Mouse (Mus musculus): ENCODE measurements at regions not wholly inside any gene's neighbourhood (a gene's known extent, or its start where the extent isn't known, plus 50 kb on each side); places are given as distances from the start of the nearest gene placed in this dataset.

DNA sequence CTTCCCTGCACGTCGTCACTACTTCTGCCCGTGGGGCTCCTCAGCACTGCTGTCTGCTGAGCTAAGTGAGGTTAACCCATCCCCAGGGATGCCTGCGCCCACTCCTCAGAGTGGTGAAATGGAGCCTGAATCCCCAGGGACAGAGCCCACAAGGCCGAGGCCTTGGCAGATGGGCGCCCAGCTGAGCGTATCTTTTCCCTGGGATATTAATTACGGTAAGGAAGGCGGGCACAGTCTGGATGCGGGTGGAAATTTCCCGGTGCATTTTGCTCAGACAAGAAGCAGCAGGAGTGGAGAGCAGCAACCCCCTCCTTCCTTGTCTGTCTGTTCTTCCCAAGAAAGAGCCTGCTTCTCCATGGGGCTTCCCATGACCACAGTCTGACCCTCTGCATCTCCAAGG, 408.7 kb downstream of the Ptpru start:
- Histone ChIP-seq H3K4me1 (ENCODE audit: control insufficient read depth, insufficient read depth, low read length) (no peaks in the 10 kb centered on the region), H3K4me3 (ENCODE audit: low read depth, low read length) (no peak overlapping the region), H3K27me3 (ENCODE audit: control insufficient read depth, insufficient read depth, low read length, poor library complexity, severe bottlenecking) (no peaks in the 10 kb centered on the region), H3K9me3 (replicated peaks; ENCODE audit: control insufficient read depth, insufficient read depth, low read length, poor library complexity, severe bottlenecking) (no peaks in the 10 kb centered on the region), H3K27ac (ENCODE audit: insufficient read depth, low read length) (no peak overlapping the region), H3K9ac (ENCODE audit: low read depth, poor library complexity, severe bottlenecking) (no peak overlapping the region), H3K36me3 (ENCODE audit: control insufficient read depth, insufficient read depth, low read length, poor library complexity, severe bottlenecking) (no peaks in the 10 kb centered on the region)
- TF ChIP-seq EP300 (IDR thresholded peaks at IDR 0.05; ENCODE audit: insufficient read depth, low read depth, low read length) (no peak), CTCF (IDR thresholded peaks at IDR 0.05; ENCODE audit: low read depth, low read length) (no peak), POLR2A (IDR thresholded peaks at IDR 0.05; ENCODE audit: insufficient read depth, low read length) (no peak)

DNA sequence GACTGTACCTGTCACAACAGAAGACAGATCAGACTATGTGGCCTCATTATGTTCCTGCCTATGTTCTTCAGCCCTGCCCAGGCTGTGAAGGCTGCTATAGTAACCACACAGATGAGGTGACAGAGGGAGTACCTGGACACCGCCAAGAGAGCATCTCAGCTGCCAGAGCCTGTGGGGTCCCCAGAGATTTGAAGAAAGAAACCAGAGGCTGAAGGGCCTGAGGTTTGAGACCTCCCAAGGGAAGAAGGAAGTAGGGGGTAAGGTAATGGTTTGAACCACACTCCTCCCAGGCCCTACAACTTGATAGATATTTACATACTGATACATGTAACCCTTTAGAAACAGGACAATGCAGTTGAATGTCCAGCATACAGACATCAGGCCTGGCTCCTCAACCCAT, 407.7 kb downstream of the Ptpru start:
- Histone ChIP-seq H3K9me3 (replicated peaks; ENCODE audit: control insufficient read depth, insufficient read depth, low read length, poor library complexity, severe bottlenecking) (no peaks in the 10 kb centered on the region), H3K27ac (ENCODE audit: insufficient read depth, low read length) (no peak overlapping the region), H3K9ac (ENCODE audit: low read depth, poor library complexity, severe bottlenecking) (no peak overlapping the region), H3K4me3 (ENCODE audit: low read depth, low read length) (no peak overlapping the region), H3K36me3 (ENCODE audit: control insufficient read depth, insufficient read depth, low read length, poor library complexity, severe bottlenecking) (no peaks in the 10 kb centered on the region), H3K27me3 (ENCODE audit: control insufficient read depth, insufficient read depth, low read length, poor library complexity, severe bottlenecking) (no peaks in the 10 kb centered on the region), H3K4me1 (ENCODE audit: control insufficient read depth, insufficient read depth, low read length) (no peaks in the 10 kb centered on the region)
- TF ChIP-seq CTCF (IDR thresholded peaks at IDR 0.05; ENCODE audit: low read depth, low read length) (no peak), POLR2A (IDR thresholded peaks at IDR 0.05; ENCODE audit: insufficient read depth, low read length) (no peak), EP300 (IDR thresholded peaks at IDR 0.05; ENCODE audit: insufficient read depth, low read depth, low read length) (no peak)

DNA sequence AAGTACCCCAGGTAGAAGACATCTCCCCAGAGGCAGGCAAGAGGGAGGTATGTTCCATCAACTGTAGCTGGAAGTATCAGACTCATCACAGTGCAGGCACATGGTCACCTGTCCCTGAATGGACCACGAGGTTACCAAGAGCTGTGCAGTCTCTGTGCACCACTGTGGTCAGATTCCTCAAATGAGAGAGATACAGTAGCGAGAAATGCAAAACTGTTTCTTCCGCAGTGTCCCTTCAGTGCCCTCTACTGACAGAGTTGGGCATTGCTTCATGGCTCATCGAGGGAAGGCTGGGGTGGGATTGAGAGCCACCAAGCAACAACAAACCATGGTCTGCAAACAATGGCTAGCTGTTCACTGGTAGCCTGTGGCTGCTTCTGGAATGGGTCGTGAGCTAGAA, 406.9 kb downstream of the Ptpru start:
- H3K4me1 ChIP-seq (ENCODE audit: control insufficient read depth, insufficient read depth, low read length), result no peaks in the 10 kb centered on the region
- H3K4me3 ChIP-seq (ENCODE audit: low read depth, low read length), result no peak overlapping the region
- TF ChIP-seq EP300 (IDR thresholded peaks at IDR 0.05; ENCODE audit: insufficient read depth, low read depth, low read length) (no peak), CTCF (IDR thresholded peaks at IDR 0.05; ENCODE audit: low read depth, low read length) (peak; percentile 71)
- no peak overlapping the region for H3K9ac ChIP-seq (ENCODE audit: low read depth, poor library complexity, severe bottlenecking)
- no peaks in the 10 kb centered on the region for H3K9me3 ChIP-seq (replicated peaks; ENCODE audit: control insufficient read depth, insufficient read depth, low read length, poor library complexity, severe bottlenecking)
- H3K27ac ChIP-seq (ENCODE audit: insufficient read depth, low read length), result no peak overlapping the region
- no peaks in the 10 kb centered on the region for H3K36me3 ChIP-seq (ENCODE audit: control insufficient read depth, insufficient read depth, low read length, poor library complexity, severe bottlenecking)
- no peaks in the 10 kb centered on the region for H3K27me3 ChIP-seq (ENCODE audit: control insufficient read depth, insufficient read depth, low read length, poor library complexity, severe bottlenecking)

DNA sequence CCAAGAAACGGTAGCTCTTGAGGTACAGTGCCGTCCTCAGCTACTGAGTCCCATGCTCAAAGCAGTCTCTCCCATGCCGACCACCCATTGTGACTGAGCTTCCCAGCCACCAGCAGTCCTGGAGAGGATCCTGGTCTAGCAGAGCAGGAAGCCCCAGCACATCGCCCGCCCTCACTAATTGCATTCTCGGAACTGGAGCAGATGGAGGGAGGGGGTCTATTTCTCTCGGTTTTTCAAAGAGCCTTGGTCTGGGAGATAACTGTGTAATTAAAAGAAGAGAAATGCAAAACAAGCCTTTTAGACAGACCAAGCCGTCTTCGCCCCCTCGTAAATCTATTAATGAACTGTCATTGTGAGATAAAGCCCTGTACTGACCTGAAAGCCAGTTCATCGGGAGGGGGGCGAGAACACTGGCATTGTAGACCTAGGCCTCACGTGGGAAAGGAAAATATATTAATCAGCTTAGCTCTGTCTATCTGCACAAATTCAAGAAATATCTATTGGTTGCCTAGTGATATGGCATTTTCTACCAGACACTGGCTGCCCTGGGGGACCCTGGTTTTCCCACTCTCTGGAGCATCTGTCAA, 405.4 kb downstream of the Ptpru start:
- Histone ChIP-seq H3K36me3 (ENCODE audit: control insufficient read depth, insufficient read depth, low read length, poor library complexity, severe bottlenecking) (no peaks in the 10 kb centered on the region), H3K4me3 (ENCODE audit: low read depth, low read length) (no peak overlapping the region), H3K9ac (ENCODE audit: low read depth, poor library complexity, severe bottlenecking) (no peak overlapping the region), H3K27me3 (ENCODE audit: control insufficient read depth, insufficient read depth, low read length, poor library complexity, severe bottlenecking) (no peaks in the 10 kb centered on the region), H3K27ac (ENCODE audit: insufficient read depth, low read length) (no peak overlapping the region), H3K9me3 (replicated peaks; ENCODE audit: control insufficient read depth, insufficient read depth, low read length, poor library complexity, severe bottlenecking) (no peaks in the 10 kb centered on the region), H3K4me1 (ENCODE audit: control insufficient read depth, insufficient read depth, low read length) (no peaks in the 10 kb centered on the region)
- TF ChIP-seq POLR2A (IDR thresholded peaks at IDR 0.05; ENCODE audit: insufficient read depth, low read length) (no peak), EP300 (IDR thresholded peaks at IDR 0.05; ENCODE audit: insufficient read depth, low read depth, low read length) (no peak), CTCF (IDR thresholded peaks at IDR 0.05; ENCODE audit: low read depth, low read length) (no peak)

DNA sequence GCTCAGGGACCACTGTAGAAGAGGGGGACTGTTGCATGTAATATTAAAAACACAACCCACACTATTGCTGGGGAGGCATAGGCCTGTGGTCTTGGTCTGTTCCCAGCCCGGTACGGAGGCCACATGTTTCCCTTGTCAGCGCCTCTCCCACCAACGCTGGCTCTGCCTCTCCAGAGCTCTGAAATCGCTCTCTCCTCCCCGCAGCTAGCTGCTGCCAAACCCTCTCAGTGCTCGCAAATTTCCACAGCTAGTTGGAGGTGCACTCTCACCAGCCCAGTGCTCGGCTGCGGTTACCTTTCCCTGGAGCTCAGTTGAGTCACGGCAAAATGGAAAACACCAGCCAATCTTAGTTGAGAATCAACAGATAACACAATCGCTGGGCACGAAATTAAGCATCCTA, 402.9 kb downstream of the Ptpru start:
- no peak overlapping the region for H3K27ac ChIP-seq (ENCODE audit: insufficient read depth, low read length)

DNA sequence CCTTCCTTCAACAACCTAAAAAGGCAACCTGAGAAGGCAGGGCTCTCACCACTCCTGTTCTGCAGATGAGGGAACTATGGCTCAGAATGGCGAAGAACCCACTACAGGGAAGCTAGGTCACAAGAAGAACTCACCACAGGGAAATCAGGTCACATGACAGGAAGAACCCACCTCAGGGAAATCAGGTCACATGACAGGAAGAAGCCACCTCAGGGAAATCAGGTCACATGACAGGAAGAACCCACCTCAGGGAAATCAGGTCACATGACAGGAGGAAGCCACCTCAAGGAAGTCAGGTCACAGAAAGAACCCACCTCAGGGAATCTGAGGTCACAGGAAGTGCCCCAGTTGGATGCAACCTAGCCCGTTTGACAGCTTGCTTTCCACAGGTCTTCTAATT, 399.7 kb downstream of the Ptpru start:
- no peak for TF ChIP-seq EP300 (IDR thresholded peaks at IDR 0.05; ENCODE audit: insufficient read depth, low read depth, low read length)
- TF ChIP-seq CTCF (IDR thresholded peaks at IDR 0.05; ENCODE audit: low read depth, low read length), result no peak
- TF ChIP-seq POLR2A (IDR thresholded peaks at IDR 0.05; ENCODE audit: insufficient read depth, low read length), result no peak
- H3K9ac ChIP-seq (ENCODE audit: low read depth, poor library complexity, severe bottlenecking), result no peak overlapping the region

More for the DNA sequence above, 402.9 kb downstream of the Ptpru start:
- Histone ChIP-seq H3K9ac (ENCODE audit: low read depth, poor library complexity, severe bottlenecking) (no peak overlapping the region), H3K9me3 (replicated peaks; ENCODE audit: control insufficient read depth, insufficient read depth, low read length, poor library complexity, severe bottlenecking) (no peaks in the 10 kb centered on the region), H3K36me3 (ENCODE audit: control insufficient read depth, insufficient read depth, low read length, poor library complexity, severe bottlenecking) (no peaks in the 10 kb centered on the region), H3K27me3 (ENCODE audit: control insufficient read depth, insufficient read depth, low read length, poor library complexity, severe bottlenecking) (no peaks in the 10 kb centered on the region), H3K4me1 (ENCODE audit: control insufficient read depth, insufficient read depth, low read length) (no peaks in the 10 kb centered on the region), H3K4me3 (ENCODE audit: low read depth, low read length) (no peak overlapping the region)
- no peak for TF ChIP-seq EP300 (IDR thresholded peaks at IDR 0.05; ENCODE audit: insufficient read depth, low read depth, low read length)
- no peak for TF ChIP-seq POLR2A (IDR thresholded peaks at IDR 0.05; ENCODE audit: insufficient read depth, low read length)
- no peak for TF ChIP-seq CTCF (IDR thresholded peaks at IDR 0.05; ENCODE audit: low read depth, low read length)

More for the DNA sequence above, 399.7 kb downstream of the Ptpru start:
- Histone ChIP-seq H3K36me3 (ENCODE audit: control insufficient read depth, insufficient read depth, low read length, poor library complexity, severe bottlenecking) (no peaks in the 10 kb centered on the region), H3K4me3 (ENCODE audit: low read depth, low read length) (no peak overlapping the region), H3K9me3 (replicated peaks; ENCODE audit: control insufficient read depth, insufficient read depth, low read length, poor library complexity, severe bottlenecking) (no peaks in the 10 kb centered on the region), H3K27me3 (ENCODE audit: control insufficient read depth, insufficient read depth, low read length, poor library complexity, severe bottlenecking) (no peaks in the 10 kb centered on the region), H3K4me1 (ENCODE audit: control insufficient read depth, insufficient read depth, low read length) (no peaks in the 10 kb centered on the region), H3K27ac (ENCODE audit: insufficient read depth, low read length) (no peak overlapping the region)

Measured in ES-Bruce4 (cell line).